Mouse (Mus musculus): ENCODE results near the gene Prrc2c.
"Not testable (repeated sequence)": the region's sequence is repeated elsewhere in the genome, so short reads cannot be mapped to it uniquely, and the experiment has no call there.

The Prrc2c gene

DNA sequence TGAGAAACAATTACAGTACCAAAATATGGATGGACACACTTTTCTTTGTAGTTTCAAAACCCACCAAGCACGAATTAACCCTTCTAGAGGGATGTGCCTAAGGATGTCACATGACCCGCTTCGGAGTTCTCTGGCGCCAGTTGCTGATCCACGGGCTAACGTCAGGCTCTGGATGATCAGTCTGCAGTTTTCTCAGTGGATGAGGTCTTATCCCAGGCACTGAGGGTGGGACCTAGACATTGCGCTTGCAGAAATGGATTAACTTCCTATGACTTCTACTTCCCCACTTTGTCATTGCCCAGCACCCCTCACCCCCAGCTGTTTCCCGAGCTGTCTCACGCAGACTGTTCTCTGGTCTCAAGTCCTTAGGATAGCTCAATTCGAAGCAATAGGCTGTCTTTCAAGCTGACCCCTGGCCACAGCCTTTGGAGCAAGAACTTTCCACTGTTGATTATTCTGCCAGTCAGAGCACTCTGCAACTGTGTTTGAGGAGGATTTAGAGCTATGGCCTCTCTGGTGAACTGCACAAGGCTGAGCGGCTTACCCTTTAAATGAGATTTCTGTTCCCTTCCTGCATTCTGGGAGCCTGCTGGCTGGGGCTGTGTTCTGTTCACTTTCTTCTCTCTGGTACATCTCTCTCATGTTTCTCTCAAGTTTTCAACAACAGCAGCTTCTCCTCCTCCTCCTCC, 74.7 kb downstream of the Prrc2c start:
- DNase-seq, result no peak

DNA sequence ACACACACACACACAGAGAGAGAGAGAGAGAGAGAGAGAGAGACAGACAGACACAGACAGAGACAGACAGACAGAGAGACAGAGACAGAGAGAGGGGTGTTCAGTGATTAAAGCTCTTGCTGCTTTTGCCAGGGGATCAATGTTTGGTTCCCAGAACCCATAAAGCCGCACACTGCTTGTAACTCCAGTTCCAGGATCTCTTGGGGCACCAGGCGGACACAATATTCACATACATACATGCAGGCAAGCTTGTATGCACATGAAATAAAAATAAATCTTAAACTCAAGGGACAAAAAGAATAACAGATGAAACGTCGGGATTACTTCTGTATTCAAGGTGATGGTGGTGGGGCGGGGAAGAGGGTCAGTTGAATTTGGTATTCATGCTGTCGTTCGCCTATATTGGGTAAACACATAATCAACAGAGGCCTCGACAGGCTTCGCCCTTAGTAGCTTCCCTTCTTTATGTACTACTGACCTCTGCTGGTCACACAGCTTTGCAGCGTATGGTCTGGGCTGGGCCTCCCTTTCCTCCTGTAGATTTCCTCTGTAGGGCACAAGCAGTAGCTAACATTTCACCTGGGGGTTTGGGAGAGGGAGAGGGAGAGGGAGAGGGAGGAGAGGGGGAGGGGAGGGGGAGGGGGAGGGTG, 75.4 kb downstream of the Prrc2c start:
- DNase-seq, result peak; percentile 61

DNA sequence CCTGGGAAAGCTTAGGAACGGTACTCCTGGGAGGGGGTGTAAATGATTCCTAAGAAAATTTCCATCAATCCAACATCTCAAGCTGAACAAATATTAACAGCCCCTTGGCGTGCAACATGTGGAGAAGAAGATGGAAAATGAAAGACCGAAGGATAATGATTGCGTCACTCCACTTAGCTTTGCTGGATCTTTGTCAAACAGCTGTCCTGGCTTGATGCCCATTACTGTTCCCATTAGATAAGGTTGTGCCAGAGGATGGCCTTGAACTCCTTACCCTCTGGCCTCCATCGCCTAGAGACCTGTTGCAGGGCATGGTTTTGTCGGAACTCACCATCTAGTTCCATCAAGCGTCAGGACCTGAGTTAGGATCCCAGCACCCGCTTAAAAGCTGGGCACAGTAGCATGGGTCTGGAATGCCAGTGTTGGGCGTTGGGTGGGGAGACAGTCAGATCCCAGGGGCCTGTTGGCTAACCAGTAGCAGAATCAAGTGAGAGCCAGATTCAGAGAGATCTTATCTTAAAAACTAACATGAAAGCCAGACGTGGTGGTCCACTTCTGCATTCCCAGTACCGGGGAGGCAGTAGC, 80.0 kb downstream of the Prrc2c start:
- no peak for DNase-seq

DNA sequence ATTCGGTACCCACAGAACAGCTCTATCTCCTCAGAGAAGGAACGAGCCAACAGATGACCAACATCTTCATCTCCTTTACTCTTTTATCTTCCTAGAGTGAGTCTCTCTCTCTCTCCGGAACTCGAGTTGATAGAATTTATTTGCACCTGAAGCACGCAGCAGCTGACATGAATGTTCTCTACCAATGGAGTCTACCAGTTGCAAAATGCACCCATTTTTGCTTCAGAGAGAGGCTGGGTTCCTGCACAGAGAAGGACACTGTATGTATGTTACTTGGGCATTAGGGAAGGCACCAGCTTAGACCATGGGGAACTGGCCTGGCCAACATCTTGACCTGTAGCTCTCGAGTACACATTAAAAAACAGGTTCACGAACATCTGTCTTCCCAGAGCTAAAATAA, 82.2 kb downstream of the Prrc2c start, which contains the start of gene Myocos:
Myocos (minus strand) TSS at position 101 of the 400 bp plus-strand sequence.
- no peak for DNase-seq

DNA sequence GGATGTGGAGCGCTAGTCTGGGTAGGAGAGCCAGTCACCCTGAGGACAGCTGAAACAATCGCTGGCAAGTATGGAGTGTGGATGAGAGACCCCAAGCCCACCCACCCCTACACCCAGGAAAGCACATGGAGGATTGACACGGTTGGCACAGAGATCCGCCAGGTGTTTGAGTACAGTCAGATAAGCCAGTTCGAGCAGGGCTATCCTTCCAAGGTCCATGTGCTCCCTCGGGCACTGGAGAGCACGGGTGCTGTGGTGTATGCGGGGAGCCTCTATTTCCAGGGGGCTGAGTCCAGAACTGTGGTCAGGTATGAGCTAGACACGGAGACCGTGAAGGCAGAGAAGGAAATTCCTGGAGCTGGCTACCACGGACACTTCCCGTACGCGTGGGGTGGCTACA, 91.9 kb downstream of the Prrc2c start:
- DNase-seq, result no peak

DNA sequence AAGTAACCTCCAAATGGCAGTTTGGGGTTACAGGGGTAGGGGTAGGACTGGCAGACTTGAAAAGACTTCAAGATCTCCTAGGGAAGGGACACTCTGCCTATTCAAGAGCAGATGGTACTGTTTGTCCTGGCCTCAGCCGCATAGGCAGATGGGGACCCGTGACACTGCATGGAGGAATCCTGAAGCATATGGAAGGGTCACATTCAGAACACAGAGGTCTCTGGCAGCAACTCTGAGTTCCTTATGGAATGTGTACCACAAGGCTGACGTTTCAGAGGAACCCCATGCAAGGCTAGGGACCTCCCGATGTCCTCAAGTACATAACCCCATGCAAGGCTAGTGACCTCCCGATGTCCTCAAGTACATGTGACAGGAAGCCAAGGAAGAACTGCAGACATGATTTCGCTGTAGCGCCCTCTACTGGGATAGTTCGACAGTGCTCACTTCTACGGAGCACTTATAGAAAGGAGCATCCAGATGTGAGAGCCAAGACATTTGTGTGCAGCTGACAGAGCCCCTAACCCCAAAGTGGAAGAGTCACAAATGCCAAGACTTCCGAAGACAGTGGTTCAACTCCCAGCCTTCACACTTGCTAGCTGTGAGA, 94.2 kb downstream of the Prrc2c start:
- peak; percentile 44 for DNase-seq

DNA sequence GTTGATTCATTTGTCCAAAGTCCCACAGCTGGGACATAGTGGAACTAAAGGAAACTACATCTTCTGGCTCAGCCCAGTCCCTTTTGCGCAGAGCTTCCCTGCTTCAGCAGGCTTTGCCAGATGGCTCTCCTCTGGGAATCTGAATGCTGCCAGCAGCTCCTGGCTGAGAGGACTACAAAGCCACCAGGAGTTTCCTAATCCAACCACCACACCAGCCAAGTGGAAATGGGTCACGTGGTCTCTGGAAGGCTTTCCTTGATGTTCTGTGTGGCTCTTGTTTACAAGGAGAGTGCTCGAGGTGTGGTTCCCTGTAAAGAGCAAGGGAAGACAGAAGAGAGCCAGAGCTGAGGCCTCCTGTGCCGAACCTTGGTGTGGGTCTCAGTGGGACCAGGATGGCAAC, 96.6 kb downstream of the Prrc2c start:
- DNase-seq, result peak; percentile 87

DNA sequence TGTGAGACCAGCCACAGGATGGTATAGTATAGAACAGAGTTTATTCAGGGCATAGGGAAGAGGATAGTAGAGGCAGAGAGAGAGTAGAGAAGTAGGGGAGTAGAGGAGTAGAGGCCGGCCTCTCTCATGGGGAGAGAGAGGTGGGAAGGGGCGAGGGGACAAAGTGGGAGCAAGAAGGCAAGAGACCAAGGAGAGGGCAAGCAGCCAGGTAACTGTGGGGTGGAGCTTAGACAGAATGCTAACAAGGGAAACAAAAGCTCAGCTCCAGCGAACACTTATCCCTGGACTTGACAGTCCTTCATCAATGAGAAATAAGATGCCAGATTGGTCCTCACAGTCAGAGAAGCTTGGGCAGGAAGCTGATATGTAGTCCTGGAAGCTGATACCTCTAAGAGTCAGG, 97.8 kb downstream of the Prrc2c start:
- no peak for DNase-seq

DNA sequence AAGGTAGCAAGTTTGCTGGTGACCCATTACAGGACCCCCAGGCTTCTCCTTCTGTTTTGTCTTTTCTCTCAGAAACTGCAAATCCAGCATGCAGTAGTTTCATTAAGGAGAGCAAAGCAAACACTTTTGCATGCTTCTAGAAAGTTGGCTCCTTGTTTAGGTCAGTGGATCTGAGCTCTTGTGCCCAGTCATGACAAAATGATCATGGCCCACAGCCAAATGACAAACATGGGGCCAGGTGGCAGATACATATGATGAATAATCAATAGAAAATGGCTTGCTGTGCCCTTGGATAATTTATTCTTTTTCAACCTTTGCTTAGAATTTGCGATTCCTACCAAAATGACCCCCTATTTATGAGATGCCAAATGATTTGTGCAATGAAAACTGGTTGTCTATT, 100.5 kb downstream of the Prrc2c start:
- DNase-seq, result no peak

DNA sequence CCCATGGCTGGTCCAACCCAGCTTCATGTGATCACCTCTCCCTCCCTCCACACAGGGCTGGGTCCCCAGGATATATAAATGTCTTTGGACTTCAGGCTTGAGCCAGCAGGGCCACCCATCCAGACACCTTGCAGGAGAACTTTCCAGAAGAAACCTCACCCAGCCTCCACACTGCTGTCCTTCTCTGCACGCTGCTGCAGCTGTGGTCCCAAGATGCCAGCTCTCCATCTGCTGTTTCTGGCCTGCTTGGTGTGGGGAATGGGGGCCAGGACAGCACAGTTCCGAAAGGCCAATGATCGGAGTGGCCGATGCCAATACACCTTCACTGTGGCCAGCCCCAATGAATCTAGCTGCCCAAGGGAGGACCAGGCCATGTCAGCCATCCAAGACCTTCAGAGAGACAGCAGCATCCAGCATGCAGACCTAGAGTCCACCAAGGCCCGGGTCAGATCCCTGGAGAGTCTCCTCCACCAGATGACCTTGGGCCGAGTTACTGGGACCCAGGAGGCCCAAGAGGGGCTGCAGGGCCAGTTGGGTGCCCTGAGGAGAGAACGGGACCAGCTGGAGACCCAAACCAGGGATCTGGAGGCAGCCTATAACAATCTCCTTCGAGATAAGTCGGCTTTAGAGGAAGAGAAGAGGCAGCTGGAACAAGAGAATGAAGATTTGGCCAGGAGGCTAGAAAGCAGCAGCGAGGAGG, 101.2 kb downstream of the Prrc2c start, which contains the start of gene Myoc:
Myoc (plus strand) TSS at position 105 of the 700 bp plus-strand sequence.
- no peak for DNase-seq

DNA sequence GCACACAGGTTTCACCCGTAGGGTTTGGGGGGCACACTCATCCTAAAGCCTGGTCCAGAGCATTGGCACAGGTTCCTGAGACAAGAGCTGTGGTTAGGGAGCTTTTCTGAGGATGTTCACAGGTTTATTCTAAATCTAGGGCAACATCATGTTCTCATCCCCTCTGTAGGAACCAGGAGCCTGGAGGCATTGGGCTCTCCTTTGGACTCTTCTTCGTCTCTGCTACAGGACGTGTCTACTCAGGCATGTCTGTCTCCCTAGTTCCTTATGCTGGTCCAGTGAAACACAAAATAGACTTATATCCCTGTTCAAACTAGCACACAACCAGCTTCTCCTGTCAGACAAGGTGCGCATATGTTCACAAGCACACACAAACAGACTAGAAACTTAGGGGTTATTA, 101.8 kb downstream of the Prrc2c start:
- no peak for DNase-seq

DNA sequence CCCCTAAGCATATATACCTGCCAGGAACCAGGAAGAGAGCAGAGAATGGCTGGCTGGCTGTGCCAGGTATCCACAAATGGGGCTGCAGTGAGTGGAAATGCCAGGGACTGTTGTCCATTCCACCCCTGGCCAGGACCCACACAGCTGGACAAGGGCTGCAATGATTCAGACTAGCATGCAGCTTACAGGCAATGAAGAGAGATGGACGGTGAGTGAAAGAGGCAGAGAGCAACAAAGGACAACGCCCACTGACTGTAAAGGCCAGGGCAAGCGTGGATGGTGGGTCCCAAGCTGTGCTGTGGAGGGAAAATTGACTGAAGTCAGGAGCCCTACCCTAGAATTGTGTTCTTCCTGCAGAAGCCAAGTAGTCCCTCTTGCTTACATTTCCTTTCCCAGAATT, 103.8 kb downstream of the Prrc2c start:
- no peak for DNase-seq

DNA sequence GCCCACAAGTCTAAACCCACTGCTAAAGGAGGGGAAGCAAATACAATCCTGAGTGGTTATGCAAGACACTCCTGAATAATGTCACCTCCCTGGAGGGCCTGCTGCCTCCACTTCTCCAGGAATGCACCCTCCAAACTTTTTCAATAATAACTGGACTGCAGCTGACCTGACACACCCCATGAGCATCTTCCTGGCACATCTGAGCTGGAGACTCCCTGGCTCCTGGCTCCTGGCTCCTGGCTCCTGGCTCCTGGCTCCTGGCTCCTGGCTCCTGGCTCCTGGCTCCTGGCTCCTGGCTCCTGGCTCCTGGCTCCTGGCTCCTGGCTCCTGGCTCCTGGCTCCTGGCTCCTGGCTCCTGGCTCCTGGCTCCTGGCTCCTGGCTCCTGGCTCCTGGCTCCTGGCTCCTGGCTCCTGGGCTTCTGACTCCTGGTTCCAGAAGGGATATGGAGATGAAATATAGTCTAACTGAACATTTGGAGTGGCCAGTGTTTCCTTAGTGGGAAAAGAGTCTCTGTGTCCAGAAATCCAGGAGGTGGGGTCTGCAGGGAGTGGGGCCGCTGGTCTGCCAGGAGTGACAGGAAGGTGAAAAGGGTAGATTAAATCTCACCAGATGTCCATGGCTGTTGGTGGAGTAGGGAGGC, 104.9 kb downstream of the Prrc2c start:
- DNase-seq, result peak; percentile 55

DNA sequence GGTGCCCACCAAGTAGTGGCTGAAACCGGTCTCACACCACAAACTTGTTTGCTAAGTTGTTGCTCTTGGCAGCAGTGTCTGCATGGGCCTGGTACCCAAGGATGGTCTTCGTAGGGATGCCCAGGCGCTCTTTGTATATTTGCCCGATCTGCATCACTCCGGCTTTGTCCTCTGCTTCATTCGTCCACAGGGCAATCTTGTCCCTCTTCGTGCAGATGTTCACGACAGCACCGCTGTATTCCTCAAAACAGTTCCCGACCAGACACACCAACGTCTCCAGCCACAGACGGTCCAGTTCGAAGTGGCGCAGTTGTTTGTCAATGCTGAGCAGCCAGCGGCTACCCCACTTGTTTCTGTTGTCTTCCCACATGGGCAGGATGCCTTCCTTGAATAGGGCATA, 112.0 kb downstream of the Prrc2c start:
- not testable (repeated sequence) for DNase-seq

DNA sequence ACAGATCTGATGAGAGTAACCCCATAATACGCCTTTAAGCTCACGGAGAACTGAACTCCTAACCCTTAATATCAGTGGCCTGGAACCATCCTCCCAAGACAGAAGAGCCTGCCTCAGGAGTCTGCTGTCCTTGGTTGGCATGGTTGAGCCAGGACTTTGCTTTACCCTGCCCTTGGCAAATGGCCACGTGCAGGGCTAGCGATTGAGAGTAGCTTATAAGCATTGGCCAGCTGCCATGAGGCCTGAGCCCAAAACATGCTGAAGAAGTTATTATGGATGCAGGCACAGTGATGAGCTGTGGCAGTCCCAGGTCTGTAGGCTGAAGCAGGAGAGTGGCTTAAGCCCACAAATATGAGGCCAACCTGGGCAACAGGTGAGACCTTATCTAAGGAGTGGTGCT, 112.5 kb downstream of the Prrc2c start:
- not testable (repeated sequence) for DNase-seq

DNA sequence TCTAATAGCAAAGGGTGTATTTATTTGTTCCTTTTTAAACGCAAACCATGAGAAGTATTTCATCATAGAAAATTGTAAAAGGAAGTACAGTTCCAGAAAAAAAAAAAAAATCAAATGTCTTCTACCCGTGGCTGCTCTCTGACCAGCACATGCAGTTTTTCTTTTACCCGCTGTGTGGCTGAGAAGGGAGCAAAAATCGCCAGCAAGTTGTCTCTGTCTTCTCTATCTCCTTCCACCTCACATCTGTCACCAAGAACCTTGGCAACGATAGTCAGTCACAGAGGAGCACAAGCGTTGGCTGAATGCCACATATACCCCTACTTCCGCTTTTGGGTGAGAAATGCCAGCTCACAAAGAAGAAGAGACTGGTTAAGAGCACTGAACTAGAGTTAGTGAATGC, 115.1 kb downstream of the Prrc2c start:
- no peak for DNase-seq

DNA sequence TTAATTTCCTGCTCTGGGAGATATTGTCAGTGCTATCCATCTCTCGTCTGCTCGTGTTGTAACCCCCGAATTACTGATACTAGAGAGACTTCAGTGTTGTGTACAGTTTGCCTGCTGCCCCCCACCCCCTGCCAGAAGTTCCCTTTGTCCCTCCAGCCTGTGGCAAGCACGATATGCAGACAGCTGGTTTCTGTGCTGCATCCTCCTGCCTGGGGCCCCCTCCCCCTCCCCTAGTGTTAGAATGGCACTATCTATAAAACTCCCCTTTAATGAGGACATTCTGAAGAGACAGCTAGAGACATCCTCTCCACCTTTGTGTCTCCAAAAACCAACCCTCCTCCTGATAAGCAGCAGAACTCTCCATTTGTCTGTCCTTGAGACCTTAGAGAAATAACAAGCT, 116.5 kb downstream of the Prrc2c start:
- DNase-seq, result no peak

Measured in cerebellum, adult 11-12 months (tissue).